Mouse (Mus musculus): ENCODE data around the gene Bcl2l13. TPM values are rescaled to one million over a fixed set of nuclear protein-coding genes. Genes with fewer than 3 reads are reported as not detected.
A peak's percentile ranks its signal among the peaks of the same experiment; 100 is the strongest.
"Not testable (repeated sequence)": the region's sequence is repeated elsewhere in the genome, so short reads cannot be mapped to it uniquely, and the experiment has no call there.

The Bcl2l13 gene
- polyA plus RNA-seq, 1 experiment from 2014 or later: 35.2 TPM

DNA sequence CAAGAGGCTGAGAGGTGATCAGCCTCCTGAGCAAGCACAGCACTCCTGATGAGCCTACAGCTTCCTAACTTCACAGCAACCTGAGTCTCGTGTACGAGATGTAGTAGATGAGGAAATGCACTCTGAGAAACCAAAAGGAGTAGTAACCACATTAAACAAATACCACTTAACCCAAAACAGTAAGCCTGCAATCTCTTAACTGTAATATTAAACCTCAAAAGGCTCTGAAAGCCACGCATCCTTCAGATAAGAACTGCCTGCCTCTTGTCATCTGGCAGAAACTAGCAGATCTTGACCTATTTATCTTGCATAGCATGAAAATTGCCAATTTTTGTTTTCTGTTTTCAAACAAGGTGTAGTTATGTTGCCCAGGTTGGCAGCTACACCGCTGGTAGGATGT, 37.1 kb upstream of the Bcl2l13 start:
- no peaks in the 10 kb centered on the region for H3K4me1 ChIP-seq (replicated peaks; ENCODE audit: control insufficient read depth, insufficient read depth, low read length)
- H3K9ac ChIP-seq (replicated peaks; ENCODE audit: low read depth, low read length): no peak overlapping the region
- peaks cover 49% of the 10 kb centered on the region for H3K36me3 ChIP-seq (ENCODE audit: control insufficient read depth, insufficient read depth)
- H3K27ac ChIP-seq (ENCODE audit: low read length): no peak overlapping the region
- no peak overlapping the region for H3K4me3 ChIP-seq (replicated peaks; ENCODE audit: low read length)
- 94% methylated on average over 4 of the region's 4 CpGs for WGBS
- H3K4me2 ChIP-seq (ENCODE audit: low read length): no peak overlapping the region
- no peaks in the 10 kb centered on the region for H3K27me3 ChIP-seq (replicated peaks; ENCODE audit: control insufficient read depth, insufficient read depth, low read length)
- ATAC-seq: no peak
- H3K9me3 ChIP-seq (ENCODE audit: control insufficient read depth, low read length): no peaks in the 10 kb centered on the region

DNA sequence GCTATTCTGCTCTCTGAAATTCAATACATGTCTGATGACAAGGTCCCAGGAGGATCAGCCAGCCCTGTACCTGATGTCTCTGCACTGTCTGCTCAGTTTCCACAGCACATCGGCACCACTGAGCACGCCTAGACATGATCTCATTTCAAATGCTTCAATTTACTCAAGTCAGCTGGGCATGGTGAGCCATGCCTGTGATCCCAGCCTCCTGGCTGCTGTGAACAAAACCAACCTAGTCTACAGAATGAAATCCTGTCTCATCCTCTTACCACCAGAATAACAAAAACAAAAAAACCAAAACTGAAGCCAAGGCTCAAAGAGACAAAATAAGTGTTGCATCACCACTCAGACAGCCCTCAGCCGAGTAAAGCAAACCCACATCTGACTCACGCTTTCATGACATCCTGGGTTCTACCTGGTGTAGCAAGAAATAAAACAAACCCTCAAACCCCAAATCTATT, 36.4 kb upstream of the Bcl2l13 start:
- WGBS: 94% methylated on average over 4 of the region's 4 CpGs
- Histone ChIP-seq H3K36me3 (ENCODE audit: control insufficient read depth, insufficient read depth) (peaks cover 43% of the 10 kb centered on the region), H3K9me3 (ENCODE audit: control insufficient read depth, low read length) (no peaks in the 10 kb centered on the region), H3K4me1 (replicated peaks; ENCODE audit: control insufficient read depth, insufficient read depth, low read length) (no peaks in the 10 kb centered on the region), H3K4me2 (ENCODE audit: low read length) (no peak overlapping the region), H3K9ac (replicated peaks; ENCODE audit: low read depth, low read length) (no peak overlapping the region), H3K4me3 (replicated peaks; ENCODE audit: low read length) (no peak overlapping the region), H3K27me3 (replicated peaks; ENCODE audit: control insufficient read depth, insufficient read depth, low read length) (no peaks in the 10 kb centered on the region), H3K27ac (ENCODE audit: low read length) (no peak overlapping the region)
- ATAC-seq: peak; percentile 47; the same call in 1 of the 2 replicates

GRCm38 (mm10) chr6:120806999-120807737, 28.8 kb upstream of the Bcl2l13 start:
- Histone ChIP-seq H3K4me1 (replicated peaks; ENCODE audit: control insufficient read depth, insufficient read depth, low read length) (no peaks in the 10 kb centered on the region), H3K27me3 (replicated peaks; ENCODE audit: control insufficient read depth, insufficient read depth, low read length) (no peaks in the 10 kb centered on the region), H3K9me3 (ENCODE audit: control insufficient read depth, low read length) (no peaks in the 10 kb centered on the region), H3K9ac (replicated peaks; ENCODE audit: low read depth, low read length) (no peak overlapping the region), H3K27ac (ENCODE audit: low read length) (no peak overlapping the region), H3K4me2 (ENCODE audit: low read length) (no peak overlapping the region), H3K4me3 (replicated peaks; ENCODE audit: low read length) (no peak overlapping the region), H3K36me3 (ENCODE audit: control insufficient read depth, insufficient read depth) (peaks cover 39% of the 10 kb centered on the region)
- no peak for ATAC-seq
- 83% methylated on average over 5 of the region's 5 CpGs for WGBS

GRCm38 (mm10) chr6:120807738-120808081, 28.3 kb upstream of the Bcl2l13 start:
- no peak overlapping the region for H3K4me3 ChIP-seq (replicated peaks; ENCODE audit: low read length)
- H3K4me1 ChIP-seq (replicated peaks; ENCODE audit: control insufficient read depth, insufficient read depth, low read length): no peaks in the 10 kb centered on the region
- 93% methylated on average over 4 of the region's 4 CpGs for WGBS
- H3K27ac ChIP-seq (ENCODE audit: low read length): no peak overlapping the region
- no peak overlapping the region for H3K4me2 ChIP-seq (ENCODE audit: low read length)
- peaks cover 33% of the 10 kb centered on the region for H3K36me3 ChIP-seq (ENCODE audit: control insufficient read depth, insufficient read depth)
- no peak overlapping the region for H3K9ac ChIP-seq (replicated peaks; ENCODE audit: low read depth, low read length)
- no peaks in the 10 kb centered on the region for H3K27me3 ChIP-seq (replicated peaks; ENCODE audit: control insufficient read depth, insufficient read depth, low read length)
- no peaks in the 10 kb centered on the region for H3K9me3 ChIP-seq (ENCODE audit: control insufficient read depth, low read length)
- no peak for ATAC-seq

DNA sequence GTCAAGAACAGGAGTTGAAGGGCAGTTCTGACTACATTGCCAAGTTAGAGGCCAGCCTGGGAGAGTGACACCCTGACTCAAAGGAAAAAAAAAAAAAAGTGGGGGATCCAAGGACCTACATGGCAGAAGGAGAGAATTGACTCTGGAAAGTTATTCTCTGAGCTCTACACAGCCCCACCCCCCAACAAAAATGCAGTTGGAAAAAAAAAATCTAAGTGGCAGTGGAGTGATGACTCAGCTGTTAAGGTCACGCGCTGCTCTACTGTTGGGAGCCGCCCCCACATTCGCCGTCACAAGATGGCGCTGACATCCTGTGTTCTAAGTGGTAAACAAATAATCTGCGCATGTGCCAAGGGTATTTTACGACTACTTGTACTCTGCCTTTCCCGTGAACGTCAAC, 24.0 kb upstream of the Bcl2l13 start:
- H3K36me3 ChIP-seq (ENCODE audit: control insufficient read depth, insufficient read depth): peaks cover 14% of the 10 kb centered on the region
- not testable (repeated sequence) for ATAC-seq; H3K9ac ChIP-seq (replicated peaks; ENCODE audit: low read depth, low read length); H3K9me3 ChIP-seq (ENCODE audit: control insufficient read depth, low read length); H3K4me3 ChIP-seq (replicated peaks; ENCODE audit: low read length); H3K4me1 ChIP-seq (replicated peaks; ENCODE audit: control insufficient read depth, insufficient read depth, low read length); H3K4me2 ChIP-seq (ENCODE audit: low read length); H3K27ac ChIP-seq (ENCODE audit: low read length); H3K27me3 ChIP-seq (replicated peaks; ENCODE audit: control insufficient read depth, insufficient read depth, low read length)
- over 99% methylated on average over 7 of the region's 10 CpGs for WGBS

DNA sequence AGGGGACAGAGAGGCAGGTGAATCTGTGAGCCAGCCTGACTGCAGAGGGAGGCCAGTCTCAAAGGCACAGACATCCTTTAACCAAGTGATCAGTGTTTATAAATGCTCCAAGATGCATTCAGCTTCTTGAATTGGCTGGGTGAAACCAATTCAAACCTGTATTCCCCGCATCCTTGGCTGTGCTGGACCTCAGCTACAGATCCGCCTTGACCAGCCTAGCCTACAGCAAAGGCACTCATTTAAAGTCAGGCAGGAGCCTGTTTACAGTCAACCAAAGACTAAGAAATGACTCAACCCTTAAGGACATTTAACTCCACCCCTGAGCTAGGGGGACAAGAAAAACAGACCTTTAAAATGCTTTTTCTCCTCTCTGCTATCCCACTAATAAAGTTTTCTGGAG, 16.7 kb upstream of the Bcl2l13 start:
- H3K4me2 ChIP-seq (ENCODE audit: low read length): no peak overlapping the region
- no peak overlapping the region for H3K4me3 ChIP-seq (replicated peaks; ENCODE audit: low read length)
- H3K27ac ChIP-seq (ENCODE audit: low read length): no peak overlapping the region
- no peaks in the 10 kb centered on the region for H3K27me3 ChIP-seq (replicated peaks; ENCODE audit: control insufficient read depth, insufficient read depth, low read length)
- H3K4me1 ChIP-seq (replicated peaks; ENCODE audit: control insufficient read depth, insufficient read depth, low read length): peaks cover 17% of the 10 kb centered on the region
- 95% methylated on average over 2 of the region's 2 CpGs for WGBS
- no peak overlapping the region for H3K9ac ChIP-seq (replicated peaks; ENCODE audit: low read depth, low read length)
- no peaks in the 10 kb centered on the region for H3K9me3 ChIP-seq (ENCODE audit: control insufficient read depth, low read length)
- peaks cover 15% of the 10 kb centered on the region for H3K36me3 ChIP-seq (ENCODE audit: control insufficient read depth, insufficient read depth)
- no peak for ATAC-seq

DNA sequence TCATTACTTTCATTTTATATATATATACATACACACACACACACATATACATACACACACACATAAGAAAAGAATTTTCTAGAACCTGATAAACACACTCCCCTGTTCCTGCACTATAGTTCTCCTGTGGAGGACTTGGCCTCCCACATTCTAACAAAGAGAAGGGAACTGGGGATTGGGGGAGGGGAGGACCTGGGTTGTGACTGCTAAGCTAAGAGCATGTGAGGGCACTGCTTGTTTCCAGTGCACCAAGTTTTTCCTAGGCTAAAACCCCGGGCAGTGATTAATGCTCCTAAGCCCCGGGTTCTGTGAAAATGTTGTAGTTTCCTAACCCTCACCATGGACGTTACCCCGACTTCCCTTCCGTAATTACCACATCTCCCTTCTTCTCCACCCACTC, 15.9 kb upstream of the Bcl2l13 start:
- no peak overlapping the region for H3K4me3 ChIP-seq (replicated peaks; ENCODE audit: low read length)
- H3K9ac ChIP-seq (replicated peaks; ENCODE audit: low read depth, low read length): no peak overlapping the region
- no peaks in the 10 kb centered on the region for H3K9me3 ChIP-seq (ENCODE audit: control insufficient read depth, low read length)
- H3K4me2 ChIP-seq (ENCODE audit: low read length): no peak overlapping the region
- H3K4me1 ChIP-seq (replicated peaks; ENCODE audit: control insufficient read depth, insufficient read depth, low read length): peaks cover 17% of the 10 kb centered on the region
- ATAC-seq: no peak
- peaks cover 15% of the 10 kb centered on the region for H3K36me3 ChIP-seq (ENCODE audit: control insufficient read depth, insufficient read depth)
- no peak overlapping the region for H3K27ac ChIP-seq (ENCODE audit: low read length)
- 90% methylated on average over 5 of the region's 5 CpGs for WGBS
- no peaks in the 10 kb centered on the region for H3K27me3 ChIP-seq (replicated peaks; ENCODE audit: control insufficient read depth, insufficient read depth, low read length)

DNA sequence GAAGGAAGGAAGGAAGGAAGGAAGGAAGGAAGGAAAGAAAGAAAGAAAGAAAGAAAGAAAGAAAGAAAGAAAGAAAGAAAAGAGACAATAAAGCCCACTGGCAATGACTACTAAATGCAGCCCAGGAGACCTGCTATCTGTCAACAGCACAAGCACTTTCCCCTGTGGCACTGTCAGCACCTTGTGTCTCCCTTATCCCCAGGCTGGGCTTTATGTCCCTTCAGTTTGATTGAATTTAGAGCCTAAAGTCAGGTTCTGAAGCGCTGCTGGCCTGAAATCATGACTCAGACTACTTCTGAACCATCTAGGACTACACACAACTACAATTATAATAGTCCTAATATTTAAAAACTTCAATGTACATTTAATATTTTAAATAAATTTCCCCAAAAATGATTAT, 15.1 kb upstream of the Bcl2l13 start:
- H3K9ac ChIP-seq (replicated peaks; ENCODE audit: low read depth, low read length): no peak overlapping the region
- no peaks in the 10 kb centered on the region for H3K27me3 ChIP-seq (replicated peaks; ENCODE audit: control insufficient read depth, insufficient read depth, low read length)
- H3K4me2 ChIP-seq (ENCODE audit: low read length): no peak overlapping the region; the same call in 1 of the 2 replicates
- peaks cover 17% of the 10 kb centered on the region for H3K4me1 ChIP-seq (replicated peaks; ENCODE audit: control insufficient read depth, insufficient read depth, low read length)
- H3K27ac ChIP-seq (ENCODE audit: low read length): no peak overlapping the region
- peaks cover 15% of the 10 kb centered on the region for H3K36me3 ChIP-seq (ENCODE audit: control insufficient read depth, insufficient read depth)
- no peaks in the 10 kb centered on the region for H3K9me3 ChIP-seq (ENCODE audit: control insufficient read depth, low read length)
- WGBS: 97% methylated on average over 1 of the region's 1 CpGs
- no peak overlapping the region for H3K4me3 ChIP-seq (replicated peaks; ENCODE audit: low read length)
- no peak for ATAC-seq

DNA sequence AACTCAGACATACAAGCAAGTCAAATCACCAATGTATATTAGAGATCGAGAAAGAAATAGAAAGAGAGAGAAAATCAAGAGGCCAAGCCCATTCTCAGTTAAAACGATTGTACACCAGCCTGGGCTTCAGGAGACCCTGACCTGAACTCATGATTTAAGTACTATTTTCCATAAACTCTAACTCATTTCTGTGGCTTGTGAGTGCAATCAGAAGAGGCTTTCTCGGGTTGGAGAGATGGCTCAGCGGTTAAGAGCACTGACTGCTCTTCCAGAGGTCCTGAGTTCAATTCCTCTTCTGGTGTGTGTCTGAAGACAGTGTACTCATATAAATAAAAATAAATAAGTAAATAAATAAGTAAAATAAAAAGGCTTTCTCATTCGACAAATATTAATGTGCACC, 14.3 kb upstream of the Bcl2l13 start:
- Histone ChIP-seq H3K36me3 (ENCODE audit: control insufficient read depth, insufficient read depth) (peaks cover 15% of the 10 kb centered on the region), H3K4me1 (replicated peaks; ENCODE audit: control insufficient read depth, insufficient read depth, low read length) (peaks cover 17% of the 10 kb centered on the region), H3K9ac (replicated peaks; ENCODE audit: low read depth, low read length) (peak overlapping the region; percentile 82), H3K9me3 (ENCODE audit: control insufficient read depth, low read length) (no peaks in the 10 kb centered on the region), H3K27ac (ENCODE audit: low read length) (no peak overlapping the region), H3K4me3 (replicated peaks; ENCODE audit: low read length) (peak overlapping the region; percentile 99), H3K4me2 (ENCODE audit: low read length) (peak overlapping the region; percentile 84), H3K27me3 (replicated peaks; ENCODE audit: control insufficient read depth, insufficient read depth, low read length) (no peaks in the 10 kb centered on the region)
- whole genome bisulfite sequencing: 59% methylated on average over 5 of the region's 5 CpGs
- ATAC-seq: no peak

Data from forebrain, embryonic 16.5 days (tissue).